Mouse (Mus musculus) C2C12 (cell line): ENCODE data around the gene Tnfrsf1b.

Experiments
- CEBPB ChIP-seq: IDR thresholded peaks from one replicate; pipeline ENCODE4 v1.6.1; 2011; ENCODE audit warnings: low read depth, mild to moderate bottlenecking, control low read depth, moderate library complexity
- CTCF ChIP-seq: IDR thresholded peaks from one replicate; pipeline ENCODE4 v1.5.1; 2011; ENCODE audit not compliant: control insufficient read depth, insufficient read depth, insufficient read length
- FOSL1 ChIP-seq: IDR thresholded peaks from one replicate; pipeline ENCODE4 v1.8.0; 2011; ENCODE audit warnings: mild to moderate bottlenecking, low read length; ENCODE audit not compliant: poor library complexity, insufficient read depth, severe bottlenecking
- MAX ChIP-seq: IDR thresholded peaks from one replicate; pipeline ENCODE4 v1.6.1; 2011; ENCODE audit warnings: mild to moderate bottlenecking, control low read depth
- MYOD1 ChIP-seq: IDR thresholded peaks from one replicate; pipeline ENCODE4 v1.6.1; 2011; ENCODE audit warnings: low read depth; ENCODE audit not compliant: control insufficient read depth, insufficient read length
- MYOG ChIP-seq: IDR thresholded peaks from one replicate; pipeline ENCODE4 v1.6.1; 2011; ENCODE audit not compliant: control insufficient read depth, insufficient read length; ENCODE audit errors: extremely low read depth
- USF1 ChIP-seq: IDR thresholded peaks from one replicate; pipeline ENCODE4 v1.6.1; 2011; ENCODE audit warnings: low read depth, mild to moderate bottlenecking, control low read depth, moderate library complexity

DNA sequence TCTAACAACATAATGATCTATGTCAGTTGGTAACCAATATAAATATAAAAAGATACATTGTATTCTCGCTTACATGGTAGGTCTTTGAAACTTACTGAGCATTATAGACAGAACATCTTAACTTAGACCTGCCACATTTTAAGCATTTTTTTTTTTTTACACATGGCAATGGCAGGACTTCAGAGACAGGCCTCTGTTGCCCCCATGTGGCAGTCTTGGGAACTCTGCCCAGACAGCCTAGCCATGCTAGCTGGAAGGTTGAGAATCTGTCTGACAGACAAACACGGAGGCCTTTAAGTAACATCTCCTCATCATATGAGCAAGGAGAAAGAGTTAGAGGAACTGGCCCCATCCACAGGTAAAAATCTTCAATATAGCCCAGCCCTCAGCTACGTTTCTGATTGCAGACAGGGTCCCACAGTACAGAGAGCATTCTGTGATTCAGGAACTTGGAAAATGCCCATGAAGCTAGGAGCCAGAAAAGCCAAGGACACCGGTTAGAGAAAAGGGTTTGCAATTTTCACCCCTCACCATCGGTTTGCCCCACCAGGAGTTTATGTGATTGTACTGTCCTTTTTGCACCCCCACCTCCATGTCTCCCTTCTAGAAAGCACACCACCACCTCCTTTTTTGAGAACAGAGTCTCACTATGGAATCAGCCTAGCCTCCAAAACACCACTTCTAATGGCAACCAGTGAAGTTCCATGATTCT, 49.1 kb upstream of the Tnfrsf1b start:
- TF ChIP-seq CTCF = peak; percentile 55
- no peak for TF ChIP-seq CEBPB
- TF ChIP-seq MAX = no peak
- TF ChIP-seq MYOD1 = no peak
- no peak for TF ChIP-seq MYOG
- TF ChIP-seq FOSL1 = no peak
- TF ChIP-seq USF1 = no peak
